Mouse (Mus musculus): ENCODE measurements around the gene Uspl1. TPM values are rescaled to one million over a fixed set of nuclear protein-coding genes. Genes with fewer than 3 reads are reported as not detected.
A peak's percentile ranks its signal among the peaks of the same experiment; 100 is the strongest.

Uspl1 gene
- polyA plus RNA-seq, 1 experiment, result 18.4 TPM

GRCm38 (mm10) chr5:149196611-149197010, 12.5 kb downstream of the Uspl1 start:
- Histone ChIP-seq H3ac (ENCODE audit: control insufficient read depth, insufficient read length) (no peak overlapping the region), H3K27me3 (ENCODE audit: control insufficient read depth, insufficient read depth, insufficient read length) (no peaks in the 10 kb centered on the region), H3K4me3 (no peak overlapping the region), H3K36me3 (ENCODE audit: control insufficient read depth, insufficient read depth) (peaks cover 55% of the 10 kb centered on the region), H3K79me2 (ENCODE audit: control insufficient read depth, insufficient read depth) (peaks cover 40% of the 10 kb centered on the region), H3K4me2 (ENCODE audit: low read depth) (no peak overlapping the region)
- TF ChIP-seq TCF12 (IDR thresholded peaks at IDR 0.05; ENCODE audit: insufficient read depth, poor library complexity, severe bottlenecking), result no peak
- no peak for TF ChIP-seq MAX (IDR thresholded peaks at IDR 0.05; ENCODE audit: low read depth)
- TF ChIP-seq POLR2AphosphoS2 (IDR thresholded peaks at IDR 0.05; ENCODE audit: insufficient read length, low read depth), result no peak
- no peak for TF ChIP-seq USF1 (IDR thresholded peaks at IDR 0.05; ENCODE audit: low read depth)
- TF ChIP-seq MYOD1 (IDR thresholded peaks at IDR 0.05; ENCODE audit: control insufficient read depth in 1 of 3, insufficient read length in 2 of 3, low read depth in 2 of 3), result no peak
- TF ChIP-seq SRF (IDR thresholded peaks at IDR 0.05; ENCODE audit: control insufficient read depth, insufficient read length, low read depth), result no peak
- TF ChIP-seq CEBPB (IDR thresholded peaks at IDR 0.05; ENCODE audit: insufficient read depth, poor library complexity, severe bottlenecking), result no peak
- no peak for TF ChIP-seq TCF3 (IDR thresholded peaks at IDR 0.05; ENCODE audit: insufficient read length, low read depth)
- no peak for TF ChIP-seq POLR2A (IDR thresholded peaks at IDR 0.05; ENCODE audit: insufficient read length, low read depth)
- no peak for TF ChIP-seq MYOG (IDR thresholded peaks at IDR 0.05; ENCODE audit: control insufficient read depth in 1 of 3, insufficient read depth in 1 of 3, insufficient read length in 2 of 3, low read depth in 2 of 3)
- TF ChIP-seq E2F4 (IDR thresholded peaks at IDR 0.05; ENCODE audit: insufficient read depth), result no peak
- TF ChIP-seq REST (IDR thresholded peaks at IDR 0.05; ENCODE audit: insufficient read depth, insufficient read length), result no peak

GRCm38 (mm10) chr5:149198782-149199181, 14.6 kb downstream of the Uspl1 start:
- Histone ChIP-seq H3K36me3 (ENCODE audit: control insufficient read depth, insufficient read depth) (peaks cover 51% of the 10 kb centered on the region), H3K27me3 (ENCODE audit: control insufficient read depth, insufficient read depth, insufficient read length) (no peaks in the 10 kb centered on the region), H3ac (ENCODE audit: control insufficient read depth, insufficient read length) (no peak overlapping the region), H3K4me2 (ENCODE audit: low read depth) (no peak overlapping the region), H3K4me3 (no peak overlapping the region), H3K79me2 (ENCODE audit: control insufficient read depth, insufficient read depth) (peaks cover 40% of the 10 kb centered on the region)
- TF ChIP-seq REST (IDR thresholded peaks at IDR 0.05; ENCODE audit: insufficient read depth, insufficient read length), result no peak
- no peak for TF ChIP-seq E2F4 (IDR thresholded peaks at IDR 0.05; ENCODE audit: insufficient read depth)
- no peak for TF ChIP-seq SRF (IDR thresholded peaks at IDR 0.05; ENCODE audit: control insufficient read depth, insufficient read length, low read depth)
- no peak for TF ChIP-seq MYOG (IDR thresholded peaks at IDR 0.05; ENCODE audit: control insufficient read depth in 1 of 3, insufficient read depth in 1 of 3, insufficient read length in 2 of 3, low read depth in 2 of 3)
- TF ChIP-seq MAX (IDR thresholded peaks at IDR 0.05; ENCODE audit: low read depth), result no peak
- TF ChIP-seq TCF12 (IDR thresholded peaks at IDR 0.05; ENCODE audit: insufficient read depth, poor library complexity, severe bottlenecking), result no peak
- TF ChIP-seq POLR2AphosphoS2 (IDR thresholded peaks at IDR 0.05; ENCODE audit: insufficient read length, low read depth), result no peak

GRCm38 (mm10) chr5:149202941-149203340, 18.8 kb downstream of the Uspl1 start:
- no peak for TF ChIP-seq POLR2AphosphoS2 (IDR thresholded peaks at IDR 0.05; ENCODE audit: insufficient read length, low read depth)
- TF ChIP-seq E2F4 (IDR thresholded peaks at IDR 0.05; ENCODE audit: insufficient read depth), result no peak
- TF ChIP-seq MAX (IDR thresholded peaks at IDR 0.05; ENCODE audit: low read depth), result no peak
- TF ChIP-seq MYOG (IDR thresholded peaks at IDR 0.05; ENCODE audit: control insufficient read depth in 1 of 3, insufficient read depth in 1 of 3, insufficient read length in 2 of 3, low read depth in 2 of 3), result no peak
- TF ChIP-seq SRF (IDR thresholded peaks at IDR 0.05; ENCODE audit: control insufficient read depth, insufficient read length, low read depth), result no peak
- TF ChIP-seq CEBPB (IDR thresholded peaks at IDR 0.05; ENCODE audit: insufficient read depth, poor library complexity, severe bottlenecking), result no peak
- TF ChIP-seq USF1 (IDR thresholded peaks at IDR 0.05; ENCODE audit: low read depth), result no peak
- TF ChIP-seq REST (IDR thresholded peaks at IDR 0.05; ENCODE audit: insufficient read depth, insufficient read length), result no peak
- TF ChIP-seq POLR2A (IDR thresholded peaks at IDR 0.05; ENCODE audit: insufficient read length, low read depth), result no peak
- no peak for TF ChIP-seq TCF3 (IDR thresholded peaks at IDR 0.05; ENCODE audit: insufficient read length, low read depth)
- no peak for TF ChIP-seq MYOD1 (IDR thresholded peaks at IDR 0.05; ENCODE audit: control insufficient read depth in 1 of 3, insufficient read length in 2 of 3, low read depth in 2 of 3)
- TF ChIP-seq TCF12 (IDR thresholded peaks at IDR 0.05; ENCODE audit: insufficient read depth, poor library complexity, severe bottlenecking), result no peak
- Histone ChIP-seq H3K4me2 (ENCODE audit: low read depth) (peak overlapping the region; percentile 62), H3K36me3 (ENCODE audit: control insufficient read depth, insufficient read depth) (peaks cover 29% of the 10 kb centered on the region), H3K27me3 (ENCODE audit: control insufficient read depth, insufficient read depth, insufficient read length) (no peaks in the 10 kb centered on the region), H3ac (ENCODE audit: control insufficient read depth, insufficient read length) (no peak overlapping the region), H3K4me3 (no peak overlapping the region), H3K79me2 (ENCODE audit: control insufficient read depth, insufficient read depth) (peaks cover 24% of the 10 kb centered on the region)

GRCm38 (mm10) chr5:149203796-149204375, 19.7 kb downstream of the Uspl1 start:
- Histone ChIP-seq H3K4me2 (ENCODE audit: low read depth) (peak overlapping the region; percentile 62), H3ac (ENCODE audit: control insufficient read depth, insufficient read length) (no peak overlapping the region), H3K27me3 (ENCODE audit: control insufficient read depth, insufficient read depth, insufficient read length) (no peaks in the 10 kb centered on the region), H3K79me2 (ENCODE audit: control insufficient read depth, insufficient read depth) (peaks cover 20% of the 10 kb centered on the region), H3K36me3 (ENCODE audit: control insufficient read depth, insufficient read depth) (peaks cover 30% of the 10 kb centered on the region), H3K4me3 (no peak overlapping the region)
- TF ChIP-seq SRF (IDR thresholded peaks at IDR 0.05; ENCODE audit: control insufficient read depth, insufficient read length, low read depth) (peak; percentile 44), TCF12 (IDR thresholded peaks at IDR 0.05; ENCODE audit: insufficient read depth, poor library complexity, severe bottlenecking) (no peak), MAX (IDR thresholded peaks at IDR 0.05; ENCODE audit: low read depth) (no peak), MYOD1 (IDR thresholded peaks at IDR 0.05; ENCODE audit: control insufficient read depth in 1 of 3, insufficient read length in 2 of 3, low read depth in 2 of 3) (peak in 2 of 3 experiments; percentile 1 to 13), POLR2AphosphoS2 (IDR thresholded peaks at IDR 0.05; ENCODE audit: insufficient read length, low read depth) (no peak)

- no peaks in the 10 kb centered on the region for H3K27me3 ChIP-seq (ENCODE audit: control insufficient read depth, insufficient read depth, insufficient read length)
- no peak overlapping the region for H3ac ChIP-seq (ENCODE audit: control insufficient read depth, insufficient read length)
- TF ChIP-seq SRF (IDR thresholded peaks at IDR 0.05; ENCODE audit: control insufficient read depth, insufficient read length, low read depth), result no peak
- peak in 1 of 3 experiments; percentile 27 for TF ChIP-seq MYOG (IDR thresholded peaks at IDR 0.05; ENCODE audit: control insufficient read depth in 1 of 3, insufficient read depth in 1 of 3, insufficient read length in 2 of 3, low read depth in 2 of 3)
- H3K79me2 ChIP-seq (ENCODE audit: control insufficient read depth, insufficient read depth), result peaks cover 15% of the 10 kb centered on the region
- no peak overlapping the region for H3K4me2 ChIP-seq (ENCODE audit: low read depth)
- peaks cover 33% of the 10 kb centered on the region for H3K36me3 ChIP-seq (ENCODE audit: control insufficient read depth, insufficient read depth)
- no peak overlapping the region for H3K4me3 ChIP-seq
Measured at GRCm38 (mm10) chr5:149204822-149205221, 20.7 kb downstream of the Uspl1 start.
